Mouse (Mus musculus): Measurements from ENCODE around the gene Fkbp8. TPM values are rescaled to one million over a fixed set of nuclear protein-coding genes. Genes with fewer than 3 reads are reported as not detected.

Fkbp8 gene
- polyA plus RNA-seq, 1 experiment from 2014 or later: 158 TPM

- Histone ChIP-seq H3K4me1 (ENCODE audit: control insufficient read depth, low read depth, low read length) (peaks cover 11% of the 10 kb centered on the region), H3K36me3 (ENCODE audit: control insufficient read depth, insufficient read depth) (peaks cover 49% of the 10 kb centered on the region), H3K9me3 (replicated peaks; ENCODE audit: control insufficient read depth, low read length) (no peaks in the 10 kb centered on the region), H3K4me3 (ENCODE audit: low read depth, low read length) (no peak overlapping the region), H3K27me3 (ENCODE audit: control insufficient read depth, insufficient read depth, low read depth, low read length) (no peaks in the 10 kb centered on the region), H3K9ac (ENCODE audit: low read depth, low read length) (no peak overlapping the region), H3K4me2 (ENCODE audit: low read depth, low read length) (no peak overlapping the region), H3K27ac (ENCODE audit: low read length) (no peak overlapping the region)
- no peak for ATAC-seq (ENCODE audit: low read depth)
- 77% methylated on average over 3 of the region's 3 CpGs for whole genome bisulfite sequencing (ENCODE audit: insufficient replicate concordance)
Observed at GRCm38 (mm10) chr8:70535221-70535620, 7.7 kb downstream of the Fkbp8 start.

DNA sequence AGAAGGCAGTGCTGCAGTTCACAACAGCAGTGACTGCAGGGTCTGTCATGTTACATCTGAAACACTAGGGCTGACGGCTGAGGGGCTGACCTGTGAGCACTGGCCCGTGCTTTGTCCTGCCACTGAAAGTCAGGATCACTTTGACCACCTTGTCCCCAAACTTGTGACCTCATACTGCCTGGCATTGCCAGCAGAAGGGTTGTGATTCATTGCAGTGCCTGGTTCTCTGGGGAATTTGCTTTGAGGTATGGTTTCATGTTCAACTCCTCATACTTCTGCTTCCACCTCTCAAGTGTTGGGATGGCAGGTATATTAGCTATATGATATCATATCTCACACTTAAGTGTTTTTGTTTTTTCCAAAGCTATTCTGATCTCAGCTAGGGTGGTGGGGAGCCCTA lies 8.2 kb downstream of the Fkbp8 start:
- Histone ChIP-seq H3K27me3 (ENCODE audit: control insufficient read depth, insufficient read depth, low read depth, low read length) (no peaks in the 10 kb centered on the region), H3K4me3 (ENCODE audit: low read depth, low read length) (no peak overlapping the region), H3K4me2 (ENCODE audit: low read depth, low read length) (no peak overlapping the region), H3K4me1 (ENCODE audit: control insufficient read depth, low read depth, low read length) (peaks cover 15% of the 10 kb centered on the region), H3K27ac (ENCODE audit: low read length) (no peak overlapping the region), H3K36me3 (ENCODE audit: control insufficient read depth, insufficient read depth) (peaks cover 45% of the 10 kb centered on the region), H3K9me3 (replicated peaks; ENCODE audit: control insufficient read depth, low read length) (no peaks in the 10 kb centered on the region), H3K9ac (ENCODE audit: low read depth, low read length) (no peak overlapping the region)
- whole genome bisulfite sequencing (ENCODE audit: insufficient replicate concordance): 71% methylated on average over 2 of the region's 2 CpGs
- ATAC-seq (ENCODE audit: low read depth): no peak

DNA sequence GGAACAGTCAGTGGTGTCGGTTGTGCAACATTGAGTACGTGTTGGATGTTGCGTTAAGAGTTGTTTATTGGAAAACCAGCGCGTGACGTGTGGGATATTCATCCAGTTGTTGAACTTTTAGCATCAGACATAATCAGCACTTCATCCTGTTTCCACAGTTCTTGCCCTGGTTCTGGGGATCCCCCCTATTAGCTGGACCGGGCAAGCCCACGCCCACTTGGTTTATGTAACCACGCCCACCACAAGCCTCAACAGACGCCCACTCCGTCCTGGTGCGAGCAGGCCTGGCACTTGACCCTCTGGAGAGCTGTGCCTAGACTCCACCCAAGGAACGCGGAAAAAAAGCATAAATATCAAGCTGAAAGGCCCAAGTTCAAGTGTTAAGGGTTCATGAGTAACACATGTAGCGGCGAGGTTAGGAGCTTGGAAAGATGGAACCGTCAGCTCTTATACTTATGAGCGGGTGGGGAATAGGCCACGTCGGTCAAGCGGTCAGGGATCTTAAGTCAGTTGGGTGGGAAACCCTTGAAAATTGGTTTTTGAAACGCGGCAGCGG lies 10.6 kb downstream of the Fkbp8 start:
- Histone ChIP-seq H3K27me3 (ENCODE audit: control insufficient read depth, insufficient read depth, low read depth, low read length) (no peaks in the 10 kb centered on the region), H3K4me3 (ENCODE audit: low read depth, low read length) (peak overlapping the region; percentile 88), H3K9me3 (replicated peaks; ENCODE audit: control insufficient read depth, low read length) (no peaks in the 10 kb centered on the region), H3K9ac (ENCODE audit: low read depth, low read length) (peak overlapping the region; percentile 77), H3K27ac (ENCODE audit: low read length) (peak overlapping the region; percentile 100), H3K36me3 (ENCODE audit: control insufficient read depth, insufficient read depth) (peaks cover 23% of the 10 kb centered on the region), H3K4me2 (ENCODE audit: low read depth, low read length) (peak overlapping the region; percentile 98), H3K4me1 (ENCODE audit: control insufficient read depth, low read depth, low read length) (peaks cover 34% of the 10 kb centered on the region)
- ATAC-seq (ENCODE audit: low read depth): no peak
- 19% methylated on average over 24 of the region's 24 CpGs for WGBS (ENCODE audit: insufficient replicate concordance)

- peaks cover 39% of the 10 kb centered on the region for H3K4me1 ChIP-seq (ENCODE audit: control insufficient read depth, low read depth, low read length)
- H3K27me3 ChIP-seq (ENCODE audit: control insufficient read depth, insufficient read depth, low read depth, low read length): no peaks in the 10 kb centered on the region
- H3K9me3 ChIP-seq (replicated peaks; ENCODE audit: control insufficient read depth, low read length): no peaks in the 10 kb centered on the region
- H3K36me3 ChIP-seq (ENCODE audit: control insufficient read depth, insufficient read depth): peaks cover 22% of the 10 kb centered on the region
- peak overlapping the region; percentile 88 for H3K4me3 ChIP-seq (ENCODE audit: low read depth, low read length)
- under 1% methylated on average over 32 of the region's 32 CpGs for WGBS (ENCODE audit: insufficient replicate concordance)
- H3K27ac ChIP-seq (ENCODE audit: low read length): peak overlapping the region; percentile 100
- H3K9ac ChIP-seq (ENCODE audit: low read depth, low read length): peak overlapping the region; percentile 77
- peak overlapping the region; percentile 98 for H3K4me2 ChIP-seq (ENCODE audit: low read depth, low read length)
- ATAC-seq (ENCODE audit: low read depth): peak; percentile 67
Observed at GRCm38 (mm10) chr8:70538633-70539076, 11.1 kb downstream of the Fkbp8 start.

GRCm38 (mm10) chr8:70539077-70539813 lies 11.7 kb downstream of the Fkbp8 start, which contains the start of gene Ell:
Gene Ell (plus strand): TSS chr8:70539457.
- Histone ChIP-seq H3K36me3 (ENCODE audit: control insufficient read depth, insufficient read depth) (peaks cover 17% of the 10 kb centered on the region), H3K9ac (ENCODE audit: low read depth, low read length) (peak within 1 kb of the TSS; percentile 94), H3K9me3 (replicated peaks; ENCODE audit: control insufficient read depth, low read length) (no peaks in the 10 kb centered on the region), H3K4me1 (ENCODE audit: control insufficient read depth, low read depth, low read length) (peaks cover 43% of the 10 kb centered on the region), H3K4me2 (ENCODE audit: low read depth, low read length) (peak within 1 kb of the TSS; percentile 98), H3K4me3 (ENCODE audit: low read depth, low read length) (peak within 1 kb of the TSS; percentile 88), H3K27ac (ENCODE audit: low read length) (peak within 1 kb of the TSS; percentile 100), H3K27me3 (ENCODE audit: control insufficient read depth, insufficient read depth, low read depth, low read length) (no peaks in the 10 kb centered on the region)
- peak; percentile 82 for ATAC-seq (ENCODE audit: low read depth)
- WGBS (ENCODE audit: insufficient replicate concordance): under 1% methylated on average over 58 of the region's 58 CpGs

- Histone ChIP-seq H3K36me3 (ENCODE audit: control insufficient read depth, insufficient read depth) (peaks cover 8% of the 10 kb centered on the region), H3K4me1 (ENCODE audit: control insufficient read depth, low read depth, low read length) (peaks cover 50% of the 10 kb centered on the region), H3K9ac (ENCODE audit: low read depth, low read length) (peak overlapping the region; percentile 94), H3K27ac (ENCODE audit: low read length) (peak overlapping the region; percentile 100), H3K27me3 (ENCODE audit: control insufficient read depth, insufficient read depth, low read depth, low read length) (no peaks in the 10 kb centered on the region), H3K9me3 (replicated peaks; ENCODE audit: control insufficient read depth, low read length) (no peaks in the 10 kb centered on the region), H3K4me3 (ENCODE audit: low read depth, low read length) (peak overlapping the region; percentile 88), H3K4me2 (ENCODE audit: low read depth, low read length) (peak overlapping the region; percentile 90)
- ATAC-seq (ENCODE audit: low read depth): no peak
- 3% methylated on average over 4 of the region's 4 CpGs for WGBS (ENCODE audit: insufficient replicate concordance)
Observed at GRCm38 (mm10) chr8:70540013-70540506, 12.5 kb downstream of the Fkbp8 start.

DNA sequence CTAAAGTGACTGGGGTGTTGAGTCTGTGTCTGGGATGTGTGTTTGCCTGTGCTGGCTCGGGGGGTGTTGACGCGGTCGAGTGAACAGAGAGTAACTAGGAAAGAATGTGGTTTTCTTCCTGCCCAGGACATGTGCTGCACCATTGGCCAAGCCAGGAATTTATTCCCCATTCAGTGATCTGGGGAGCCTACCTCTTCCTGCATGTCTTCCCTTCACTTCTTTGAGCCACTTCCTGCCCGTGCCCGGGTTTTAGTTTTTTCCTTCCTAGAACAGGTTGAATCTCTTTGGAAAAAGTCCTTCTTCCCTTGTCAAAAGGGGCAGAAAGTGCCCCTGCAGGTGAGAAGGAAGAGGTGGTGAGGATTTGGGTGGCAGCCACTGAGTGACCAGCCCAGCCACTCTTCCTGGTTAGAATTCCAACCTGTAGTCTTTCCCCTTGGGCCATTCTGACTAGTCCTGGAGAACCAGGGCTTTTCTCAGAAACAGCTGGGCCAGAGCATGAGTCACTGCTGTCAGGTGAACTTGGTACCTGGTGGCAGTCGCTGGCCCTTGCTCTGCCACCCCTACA lies 13.1 kb downstream of the Fkbp8 start:
- Histone ChIP-seq H3K36me3 (ENCODE audit: control insufficient read depth, insufficient read depth) (peaks cover 3% of the 10 kb centered on the region; the same call in 1 of the 2 replicates), H3K9ac (ENCODE audit: low read depth, low read length) (peak overlapping the region; percentile 94), H3K27ac (ENCODE audit: low read length) (peak overlapping the region; percentile 100), H3K4me1 (ENCODE audit: control insufficient read depth, low read depth, low read length) (peaks cover 54% of the 10 kb centered on the region), H3K27me3 (ENCODE audit: control insufficient read depth, insufficient read depth, low read depth, low read length) (no peaks in the 10 kb centered on the region), H3K9me3 (replicated peaks; ENCODE audit: control insufficient read depth, low read length) (no peaks in the 10 kb centered on the region), H3K4me3 (ENCODE audit: low read depth, low read length) (peak overlapping the region; percentile 88), H3K4me2 (ENCODE audit: low read depth, low read length) (peak overlapping the region; percentile 90)
- 17% methylated on average over 7 of the region's 7 CpGs for WGBS (ENCODE audit: insufficient replicate concordance)
- no peak for ATAC-seq (ENCODE audit: low read depth)

- ATAC-seq (ENCODE audit: low read depth): no peak
- no peaks in the 10 kb centered on the region for H3K9me3 ChIP-seq (replicated peaks; ENCODE audit: control insufficient read depth, low read length)
- peak overlapping the region; percentile 94 for H3K9ac ChIP-seq (ENCODE audit: low read depth, low read length)
- peak overlapping the region; percentile 100 for H3K27ac ChIP-seq (ENCODE audit: low read length)
- no peaks in the 10 kb centered on the region for H3K36me3 ChIP-seq (ENCODE audit: control insufficient read depth, insufficient read depth)
- 59% methylated on average over 5 of the region's 5 CpGs for WGBS (ENCODE audit: insufficient replicate concordance)
- peak overlapping the region; percentile 90 for H3K4me2 ChIP-seq (ENCODE audit: low read depth, low read length)
- peaks cover 58% of the 10 kb centered on the region for H3K4me1 ChIP-seq (ENCODE audit: control insufficient read depth, low read depth, low read length)
- no peaks in the 10 kb centered on the region for H3K27me3 ChIP-seq (ENCODE audit: control insufficient read depth, insufficient read depth, low read depth, low read length)
- H3K4me3 ChIP-seq (ENCODE audit: low read depth, low read length): peak overlapping the region; percentile 88
Observed at GRCm38 (mm10) chr8:70541081-70541480, 13.6 kb downstream of the Fkbp8 start.

Measured in liver, embryonic 16.5 days (tissue).